Mouse (Mus musculus) limb, embryonic 12.5 days (tissue): ENCODE results near the gene Nup85. TPM values are rescaled to one million over a fixed set of nuclear protein-coding genes. Genes with fewer than 3 reads are reported as not detected.

Source experiments
- ATAC-seq: fragments of 200-750 bp; cut with Nextera tagmentation; 2 replicates; pipeline ENCODE4 v1.8.0; 2017; ENCODE audit warnings: low read depth, moderate TSS enrichment; ENCODE audit not compliant: insufficient number of reproducible peaks, insufficient read depth, low FRiP score, low TSS enrichment
- H3K27ac ChIP-seq: fragments of 300-500 bp; sonication (generic); 2 replicates; pipeline ENCODE4 v1.5.1; 2016; ENCODE audit warnings: mild to moderate bottlenecking, moderate library complexity
- H3K27me3 ChIP-seq: fragments of 300-500 bp; sonication (generic); 2 replicates; pipeline ENCODE4 v1.6.1; 2016; ENCODE audit warnings: mild to moderate bottlenecking, moderate library complexity
- H3K36me3 ChIP-seq: fragments of 300-500 bp; sonication (generic); 2 replicates; pipeline ENCODE4 v1.6.1; 2016; ENCODE audit warnings: mild to moderate bottlenecking, moderate library complexity
- H3K4me1 ChIP-seq: fragments of 300-500 bp; sonication (generic); replicated peaks from 2 replicates; pipeline ENCODE4 v1.6.1; 2016
- H3K4me2 ChIP-seq: fragments of 300-500 bp; sonication (generic); 2 replicates; pipeline ENCODE4 v1.6.1; 2016; ENCODE audit warnings: mild to moderate bottlenecking, moderate library complexity
- H3K4me3 ChIP-seq: fragments of 300-500 bp; sonication (generic); replicated peaks from 2 replicates; pipeline ENCODE4 v1.5.1; 2016; ENCODE audit warnings: mild to moderate bottlenecking
- H3K9ac ChIP-seq: fragments of 300-500 bp; sonication (generic); replicated peaks from 2 replicates; pipeline ENCODE4 v1.6.1; 2016; ENCODE audit warnings: mild to moderate bottlenecking, moderate library complexity
- H3K9me3 ChIP-seq: fragments of 300-500 bp; sonication (generic); 2 replicates; pipeline ENCODE4 v1.6.1; 2016; ENCODE audit warnings: mild to moderate bottlenecking, moderate library complexity
- WGBS: fragments of 180-500 bp; shearing (Covaris S2); methylation state at CpG from one replicate; pipeline ENCODE4 v1.1.7; 2016; 5-methylcytosine and 5-hydroxymethylcytosine counted together
- polyA plus RNA-seq: library from polyadenylated mRNA; unstranded; fragments of >200 nt; fragmentation: Nextera tagmentation; extraction: Ambion mirVana; gene quantifications from 2 replicates; pipeline ENCODE4 v1.2.1, GENCODE M21; 2016

The Nup85 gene
- polyA plus RNA-seq, 1 experiment from 2014 or later: 212 TPM

DNA sequence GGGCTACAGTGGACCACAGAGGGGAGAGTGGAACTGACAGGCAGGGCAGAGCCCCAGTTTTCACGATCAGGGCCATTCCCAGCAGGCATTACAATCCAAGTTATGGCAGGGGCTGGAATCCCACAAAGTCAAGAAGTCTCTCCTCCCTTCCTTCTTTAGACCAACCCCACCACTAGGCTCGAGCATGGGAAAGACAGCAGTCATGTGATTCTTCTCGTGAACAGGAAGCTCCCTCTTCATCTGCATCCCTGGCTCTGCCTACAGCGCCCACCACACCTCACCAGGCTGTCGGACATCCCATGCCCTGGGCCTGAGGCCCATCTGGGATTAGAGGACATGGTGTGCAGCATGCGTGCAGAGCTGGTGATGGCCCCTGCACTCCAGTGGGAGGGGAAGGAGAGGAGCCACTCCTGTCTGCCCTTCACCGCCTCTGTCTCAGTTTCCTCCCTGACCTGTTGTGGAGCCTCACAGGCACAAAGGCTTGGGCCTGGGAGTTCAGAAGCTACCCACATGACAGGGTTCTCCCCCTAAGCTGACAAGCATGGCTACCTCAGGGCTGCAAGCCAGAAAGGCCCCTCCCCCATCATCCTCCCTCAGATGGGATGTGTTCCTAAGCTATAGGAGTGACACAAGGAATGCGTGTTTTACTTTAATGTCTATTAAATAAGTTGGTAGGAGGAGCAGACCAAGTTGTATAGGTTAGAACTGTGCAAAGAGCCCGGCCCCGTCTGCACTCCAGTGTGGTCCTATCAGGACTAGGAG, 50.3 kb downstream of the Nup85 start:
- H3K36me3 ChIP-seq: peaks cover 31% of the 10 kb centered on the region
- H3K4me3 ChIP-seq: no peak overlapping the region
- WGBS: 87% methylated on average over 10 of the region's 10 CpGs
- no peaks in the 10 kb centered on the region for H3K27me3 ChIP-seq
- no peak overlapping the region for H3K4me2 ChIP-seq
- H3K4me1 ChIP-seq: peaks cover 16% of the 10 kb centered on the region; the same call in 1 of the 2 replicates
- no peak overlapping the region for H3K27ac ChIP-seq
- no peak overlapping the region for H3K9ac ChIP-seq
- no peak for ATAC-seq
- H3K9me3 ChIP-seq: no peaks in the 10 kb centered on the region

DNA sequence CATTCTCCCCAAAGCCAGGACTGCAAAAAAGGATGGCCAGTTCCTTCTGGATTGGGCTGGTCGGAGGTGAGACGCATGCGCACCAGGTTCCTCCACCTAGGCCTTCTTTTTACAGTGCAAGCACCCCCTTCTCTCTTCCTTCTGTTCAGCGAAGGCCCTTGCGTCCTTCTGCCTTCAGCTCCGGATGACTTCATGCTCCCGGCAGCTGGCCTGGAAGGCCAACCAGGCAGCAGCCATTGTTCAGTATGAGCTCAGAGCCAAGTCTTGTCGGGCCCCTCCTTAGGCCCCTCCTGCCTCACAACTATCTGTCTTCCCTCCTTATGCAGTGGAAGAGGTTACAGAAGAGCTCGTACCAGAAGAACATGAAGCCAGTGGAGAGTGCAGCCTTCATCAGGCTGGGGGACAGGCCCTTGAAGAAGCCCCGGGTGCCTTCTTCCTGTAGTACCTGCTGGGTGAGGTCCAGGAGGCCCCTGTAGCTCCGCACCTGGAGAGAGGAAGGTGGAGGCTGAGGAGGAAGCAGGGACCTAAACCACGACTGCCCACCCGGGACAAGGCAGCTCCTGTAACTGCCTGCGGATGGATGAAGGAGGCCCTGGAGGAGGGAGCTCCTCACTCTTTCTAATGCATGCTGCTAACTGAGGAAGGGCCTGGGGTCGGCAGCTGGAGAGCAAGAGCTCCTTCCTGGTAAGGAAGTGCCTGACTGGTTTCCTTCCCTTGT, 51.0 kb downstream of the Nup85 start:
- Histone ChIP-seq H3K27ac (no peak overlapping the region), H3K4me1 (peaks cover 16% of the 10 kb centered on the region; the same call in 1 of the 2 replicates), H3K9me3 (no peaks in the 10 kb centered on the region), H3K4me2 (no peak overlapping the region), H3K27me3 (no peaks in the 10 kb centered on the region), H3K9ac (no peak overlapping the region), H3K36me3 (peaks cover 35% of the 10 kb centered on the region), H3K4me3 (no peak overlapping the region)
- 83% methylated on average over 15 of the region's 15 CpGs for WGBS
- no peak for ATAC-seq

DNA sequence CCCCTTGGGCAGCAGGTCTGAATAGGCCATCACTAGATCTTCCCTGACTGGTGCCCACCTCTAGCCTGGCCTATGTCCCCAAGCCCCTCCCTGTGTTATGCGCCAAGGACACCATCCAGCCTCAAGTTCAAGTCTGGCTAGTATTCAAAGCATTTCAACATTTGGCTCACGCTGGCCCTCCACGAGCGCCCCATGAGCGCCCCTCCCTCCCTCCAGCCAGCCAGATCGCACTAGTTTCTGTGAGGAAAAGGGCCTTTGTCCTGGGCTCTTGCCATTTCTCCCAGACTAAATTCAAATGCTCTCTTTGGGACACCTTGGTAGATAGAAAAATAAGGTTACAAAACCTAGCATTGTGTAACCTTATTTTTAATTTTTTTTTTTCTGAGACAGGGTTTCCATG, 51.6 kb downstream of the Nup85 start:
- Histone ChIP-seq H3K4me2 (no peak overlapping the region), H3K4me1 (peaks cover 16% of the 10 kb centered on the region; the same call in 1 of the 2 replicates), H3K27ac (no peak overlapping the region), H3K27me3 (no peaks in the 10 kb centered on the region), H3K36me3 (peaks cover 41% of the 10 kb centered on the region), H3K9me3 (no peaks in the 10 kb centered on the region), H3K4me3 (no peak overlapping the region), H3K9ac (no peak overlapping the region)
- WGBS: 91% methylated on average over 6 of the region's 6 CpGs
- no peak for ATAC-seq

- 89% methylated on average over 7 of the region's 7 CpGs for WGBS
- ATAC-seq: no peak
- peaks cover 46% of the 10 kb centered on the region for H3K36me3 ChIP-seq
- no peak overlapping the region for H3K27ac ChIP-seq
- no peak overlapping the region for H3K9ac ChIP-seq
- no peak overlapping the region for H3K4me3 ChIP-seq
- H3K4me2 ChIP-seq: no peak overlapping the region
- no peaks in the 10 kb centered on the region for H3K27me3 ChIP-seq
- H3K9me3 ChIP-seq: no peaks in the 10 kb centered on the region
- H3K4me1 ChIP-seq: peaks cover 15% of the 10 kb centered on the region; the same call in 1 of the 2 replicates
Observed at GRCm38 (mm10) chr11:115616371-115616770, 52.1 kb downstream of the Nup85 start.

GRCm38 (mm10) chr11:115616893-115617292, 52.7 kb downstream of the Nup85 start:
- H3K4me1 ChIP-seq: peaks cover 10% of the 10 kb centered on the region; the same call in 1 of the 2 replicates
- H3K36me3 ChIP-seq: peaks cover 51% of the 10 kb centered on the region
- no peak for ATAC-seq
- no peak overlapping the region for H3K4me2 ChIP-seq
- no peaks in the 10 kb centered on the region for H3K9me3 ChIP-seq
- H3K9ac ChIP-seq: no peak overlapping the region
- no peaks in the 10 kb centered on the region for H3K27me3 ChIP-seq
- WGBS: 81% methylated on average over 6 of the region's 6 CpGs
- no peak overlapping the region for H3K4me3 ChIP-seq
- H3K27ac ChIP-seq: no peak overlapping the region

- H3K27ac ChIP-seq: no peak overlapping the region
- H3K9me3 ChIP-seq: no peaks in the 10 kb centered on the region
- H3K4me2 ChIP-seq: no peak overlapping the region
- no peak overlapping the region for H3K4me3 ChIP-seq
- ATAC-seq: no peak
- H3K9ac ChIP-seq: no peak overlapping the region
- 78% methylated on average over 2 of the region's 2 CpGs for WGBS
- H3K27me3 ChIP-seq: no peaks in the 10 kb centered on the region
- H3K36me3 ChIP-seq: peaks cover 62% of the 10 kb centered on the region
- peaks cover 7% of the 10 kb centered on the region; the same call in 1 of the 2 replicates for H3K4me1 ChIP-seq
Observed at GRCm38 (mm10) chr11:115618001-115618400, 53.8 kb downstream of the Nup85 start.

GRCm38 (mm10) chr11:115618732-115619516, 54.7 kb downstream of the Nup85 start:
- H3K9ac ChIP-seq: no peak overlapping the region
- no peak overlapping the region for H3K4me2 ChIP-seq
- no peaks in the 10 kb centered on the region for H3K4me1 ChIP-seq
- H3K36me3 ChIP-seq: peaks cover 70% of the 10 kb centered on the region
- H3K27ac ChIP-seq: no peak overlapping the region
- ATAC-seq: no peak
- H3K27me3 ChIP-seq: no peaks in the 10 kb centered on the region
- no peaks in the 10 kb centered on the region for H3K9me3 ChIP-seq
- no peak overlapping the region for H3K4me3 ChIP-seq
- 91% methylated on average over 16 of the region's 16 CpGs for WGBS

DNA sequence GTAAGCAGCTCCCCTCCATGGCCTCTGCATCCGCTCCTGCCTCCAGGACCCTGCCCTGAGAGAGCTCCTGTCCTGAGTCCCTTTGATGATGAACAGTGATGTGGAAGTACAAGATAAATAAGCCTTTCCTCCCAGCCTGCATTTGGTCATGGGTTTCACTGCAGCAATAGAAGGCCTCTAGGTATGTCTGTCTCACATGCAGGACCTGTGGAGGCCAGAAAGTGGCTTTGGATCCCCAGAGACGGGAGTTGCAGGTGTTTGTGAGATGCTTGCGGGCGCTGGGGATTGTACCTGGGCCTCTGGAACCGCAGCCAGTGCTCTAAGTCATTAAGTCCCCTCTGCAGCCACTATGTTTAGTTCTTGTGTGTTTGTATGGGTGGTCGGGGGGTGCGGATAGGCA, 55.7 kb downstream of the Nup85 start:
- no peak overlapping the region for H3K27ac ChIP-seq
- ATAC-seq: no peak
- H3K9me3 ChIP-seq: no peaks in the 10 kb centered on the region
- H3K4me1 ChIP-seq: no peaks in the 10 kb centered on the region
- no peak overlapping the region for H3K9ac ChIP-seq
- 92% methylated on average over 7 of the region's 7 CpGs for WGBS
- no peak overlapping the region for H3K4me3 ChIP-seq
- H3K4me2 ChIP-seq: no peak overlapping the region
- no peaks in the 10 kb centered on the region for H3K27me3 ChIP-seq
- peaks cover 62% of the 10 kb centered on the region for H3K36me3 ChIP-seq

- no peak overlapping the region for H3K4me2 ChIP-seq
- no peak overlapping the region for H3K27ac ChIP-seq
- no peak for ATAC-seq
- H3K27me3 ChIP-seq: no peaks in the 10 kb centered on the region
- WGBS: 73% methylated on average over 9 of the region's 9 CpGs
- no peak overlapping the region for H3K9ac ChIP-seq
- H3K4me3 ChIP-seq: no peak overlapping the region
- H3K9me3 ChIP-seq: no peaks in the 10 kb centered on the region
- peaks cover 8% of the 10 kb centered on the region; the same call in 1 of the 2 replicates for H3K4me1 ChIP-seq
- H3K36me3 ChIP-seq: peaks cover 50% of the 10 kb centered on the region
Observed at GRCm38 (mm10) chr11:115623487-115624070, 59.3 kb downstream of the Nup85 start.

GRCm38 (mm10) chr11:115625877-115626276, 61.6 kb downstream of the Nup85 start:
- Histone ChIP-seq H3K9me3 (no peaks in the 10 kb centered on the region), H3K4me2 (no peak overlapping the region), H3K27me3 (no peaks in the 10 kb centered on the region), H3K4me3 (no peak overlapping the region), H3K36me3 (peaks cover 34% of the 10 kb centered on the region), H3K4me1 (peaks cover 8% of the 10 kb centered on the region; the same call in 1 of the 2 replicates), H3K27ac (no peak overlapping the region), H3K9ac (no peak overlapping the region)
- no peak for ATAC-seq
- WGBS: 84% methylated on average over 9 of the region's 9 CpGs
